ENCODE assay signal across 9 mouse cellular contexts in the genomic region with DNA sequence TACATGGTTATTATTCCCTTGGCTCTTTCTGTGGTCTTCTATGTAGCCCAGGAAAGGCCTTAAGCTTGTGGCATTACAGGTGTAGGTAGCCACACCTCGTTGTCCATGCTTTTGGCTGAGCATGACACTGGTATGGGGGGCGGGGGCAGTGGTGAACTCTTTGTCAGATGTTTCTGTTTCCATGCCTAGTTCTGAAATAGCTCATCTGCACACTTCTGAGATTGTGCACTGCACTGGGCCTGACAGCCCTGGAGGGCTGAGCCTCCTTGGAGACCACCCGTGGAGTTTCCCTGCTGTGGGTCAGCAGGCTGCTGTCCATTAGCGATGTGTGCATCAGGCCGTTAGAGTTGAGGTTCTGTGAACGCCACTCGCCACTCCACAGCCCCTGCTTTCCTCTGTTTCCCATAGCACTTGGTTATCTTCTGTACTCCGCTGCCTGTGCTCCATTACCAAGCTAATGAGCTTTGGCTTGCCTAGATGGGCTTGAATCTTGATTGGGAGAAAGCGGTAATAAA. TPM values are rescaled to one million over a fixed set of nuclear protein-coding genes. Genes with fewer than 3 reads are reported as not detected.
DNase-seq lines count a peak whose midpoint lies in the region; ATAC-seq and TF ChIP-seq lines count a peak whose summit lies in the region.
"Had no signal": no experiment of that assay in that cellular context is flagged by ENCODE, and none has a peak within 500 bp of the region (broad histone marks: within the 10 kb centered on the region; RNA-seq: fewer than 3 reads in every experiment).

No protein-coding gene starts in this region.

- 47% methylated on average over 9 of the region's 9 CpGs for WGBS in kidney, postnatal 0 days
- 62% methylated on average over 9 of the region's 9 CpGs for WGBS in embryonic facial prominence, embryonic 10.5 days
- WGBS in hindbrain, embryonic 14.5 days = 44% methylated on average over 9 of the region's 9 CpGs
- WGBS in neural tube, embryonic 12.5 days = 48% methylated on average over 9 of the region's 9 CpGs

- TF ChIP-seq CTCF in kidney, postnatal 0 days (IDR thresholded peaks at IDR 0.05; ENCODE audit: low read depth) = no peak

- peaks cover 16% of the 10 kb centered on the region for H3K4me1 ChIP-seq in kidney, postnatal 0 days (replicated peaks; ENCODE audit: insufficient read depth, low read length)
- peaks cover 42% of the 10 kb centered on the region for H3K4me1 ChIP-seq in embryonic facial prominence, embryonic 10.5 days
- H3K4me1 ChIP-seq in hindbrain, embryonic 14.5 days (replicated peaks; ENCODE audit: control insufficient read depth, insufficient read depth, low read length) = peaks cover 26% of the 10 kb centered on the region
- peaks cover 25% of the 10 kb centered on the region for H3K4me1 ChIP-seq in neural tube, embryonic 12.5 days

- H3K4me2 ChIP-seq in kidney, postnatal 0 days (ENCODE audit: low read length) = no peak overlapping the region
- peak overlapping the region; percentile 64 for H3K4me2 ChIP-seq in hindbrain, embryonic 14.5 days (replicated peaks)
- peak overlapping the region; percentile 45 for H3K4me2 ChIP-seq in neural tube, embryonic 12.5 days (replicated peaks)

- no peak for DNase-seq in kidney, postnatal 0 days (ENCODE audit: low spot score)
- DNase-seq in kidney, adult 8-10 months = no peak
- DNase-seq in embryonic facial prominence, embryonic 10.5 days (ENCODE audit: low spot score) = no peak
- no peak for DNase-seq in hindbrain, embryonic 14.5 days (ENCODE audit: low spot score)
- no peak for DNase-seq in adrenal gland, postnatal 14 days
- DNase-seq in layer of hippocampus, adult 9-11 months = no peak
- DNase-seq in thymus, postnatal 25 days = no peak

- no peaks in the 10 kb centered on the region for H3K27me3 ChIP-seq in kidney, postnatal 0 days (ENCODE audit: insufficient read depth, low read length)
- H3K27me3 ChIP-seq in embryonic facial prominence, embryonic 10.5 days (replicated peaks; ENCODE audit: low read depth, poor library complexity, severe bottlenecking) = 0 out of 2 replicates have a peak, but pooled peaks cover 5% of the 10 kb centered on the region
- H3K27me3 ChIP-seq in hindbrain, embryonic 14.5 days (ENCODE audit: control insufficient read depth, insufficient read depth, low read length) = no peaks in the 10 kb centered on the region
- H3K27me3 ChIP-seq in neural tube, embryonic 12.5 days (replicated peaks) = no peaks in the 10 kb centered on the region
- H3K27me3 ChIP-seq: embryonic facial prominence, embryonic 15.5 days had no signal

- ATAC-seq in kidney, postnatal 0 days (replicated peaks; ENCODE audit: low FRiP score, low read depth) = no peak
- ATAC-seq in hindbrain, embryonic 14.5 days (ENCODE audit: low FRiP score) = no peak
- no peak for ATAC-seq in neural tube, embryonic 12.5 days (ENCODE audit: low FRiP score, low read depth)

- H3K9ac ChIP-seq in kidney, postnatal 0 days (ENCODE audit: low read depth, low read length) = no peak overlapping the region
- H3K9ac ChIP-seq in hindbrain, embryonic 14.5 days = peak overlapping the region; percentile 22
- peak overlapping the region; percentile 9; the same call in 1 of the 2 replicates for H3K9ac ChIP-seq in neural tube, embryonic 12.5 days
- H3K9ac ChIP-seq: embryonic facial prominence, embryonic 15.5 days had no signal

- H3K36me3 ChIP-seq in kidney, postnatal 0 days (ENCODE audit: insufficient read depth, low read length) = peaks cover 12% of the 10 kb centered on the region; the same call in 1 of the 2 replicates
- H3K36me3 ChIP-seq in embryonic facial prominence, embryonic 10.5 days (replicated peaks) = peaks cover 39% of the 10 kb centered on the region
- no peaks in the 10 kb centered on the region for H3K36me3 ChIP-seq in hindbrain, embryonic 14.5 days (replicated peaks; ENCODE audit: control insufficient read depth, insufficient read depth)
- H3K36me3 ChIP-seq in neural tube, embryonic 12.5 days = peaks cover 11% of the 10 kb centered on the region; the same call in 1 of the 2 replicates

- 0 out of 2 replicates have a peak overlapping the region, but pooled peaks have one; percentile 75 for H3K27ac ChIP-seq in kidney, postnatal 0 days
- H3K27ac ChIP-seq in embryonic facial prominence, embryonic 10.5 days (replicated peaks) = peak overlapping the region; percentile 16; the same call in 1 of the 2 replicates
- peak overlapping the region; percentile 23 for H3K27ac ChIP-seq in hindbrain, embryonic 14.5 days
- H3K27ac ChIP-seq in neural tube, embryonic 12.5 days = peak overlapping the region; percentile 53; the same call in 1 of the 2 replicates
- H3K27ac ChIP-seq: embryonic facial prominence, embryonic 15.5 days had no signal

- no peak overlapping the region for H3K4me3 ChIP-seq in kidney, postnatal 0 days (replicated peaks; ENCODE audit: low read depth, low read length)
- H3K4me3 ChIP-seq in embryonic facial prominence, embryonic 10.5 days = peak overlapping the region; percentile 21; the same call in 1 of the 2 replicates
- H3K4me3 ChIP-seq in hindbrain, embryonic 14.5 days (replicated peaks; ENCODE audit: low read length) = no peak overlapping the region
- no peak overlapping the region for H3K4me3 ChIP-seq in neural tube, embryonic 12.5 days

- H3K9me3 ChIP-seq in kidney, postnatal 0 days (replicated peaks; ENCODE audit: low read length) = no peaks in the 10 kb centered on the region
- H3K9me3 ChIP-seq in embryonic facial prominence, embryonic 10.5 days = no peaks in the 10 kb centered on the region
- no peaks in the 10 kb centered on the region for H3K9me3 ChIP-seq in hindbrain, embryonic 14.5 days (ENCODE audit: control insufficient read depth, low read length)
- H3K9me3 ChIP-seq in neural tube, embryonic 12.5 days = no peaks in the 10 kb centered on the region
- H3K9me3 ChIP-seq: embryonic facial prominence, embryonic 15.5 days had no signal

RNA-seq across cellular contexts. Expression of a gene that starts 2.0 kb away (rescaled TPM):
- 20.8 and 21.6 TPM in 2 replicates for polyA plus RNA-seq in kidney, postnatal 0 days (2015; fragmentation: Nextera tagmentation; extraction: Ambion mirVana)
- 22.4 and 22.8 TPM in 2 replicates for polyA plus RNA-seq in embryonic facial prominence, embryonic 10.5 days (2016; fragmentation: Nextera tagmentation; extraction: Ambion mirVana)
- polyA plus RNA-seq in hindbrain, embryonic 14.5 days (2014; fragmentation: Nextera tagmentation; extraction: Ambion mirVana) = 30.4 and 30.7 TPM in 2 replicates
- polyA plus RNA-seq in neural tube, embryonic 12.5 days (2016; fragmentation: Nextera tagmentation; extraction: Ambion mirVana) = 25.7 and 26.5 TPM in 2 replicates
- 11.3 and 15.8 TPM in 2 replicates for total RNA-seq in adrenal gland, postnatal 14 days (2021)

RNA-seq across cellular contexts. Expression of a gene that starts 4.5 kb away (rescaled TPM):
- polyA plus RNA-seq in kidney, postnatal 0 days (2015; fragmentation: Nextera tagmentation; extraction: Ambion mirVana) = 2.0 and 2.4 TPM in 2 replicates
- 6.1 and 6.8 TPM in 2 replicates for polyA plus RNA-seq in embryonic facial prominence, embryonic 10.5 days (2016; fragmentation: Nextera tagmentation; extraction: Ambion mirVana)
- 17.8 and 21.5 TPM in 2 replicates for polyA plus RNA-seq in hindbrain, embryonic 14.5 days (2014; fragmentation: Nextera tagmentation; extraction: Ambion mirVana)
- polyA plus RNA-seq in neural tube, embryonic 12.5 days (2016; fragmentation: Nextera tagmentation; extraction: Ambion mirVana) = 29.4 and 34.4 TPM in 2 replicates
- 7.3 and 9.8 TPM in 2 replicates for total RNA-seq in adrenal gland, postnatal 14 days (2021)

RNA-seq across cellular contexts. Expression of a gene that starts 9.8 kb away (rescaled TPM):
- 15.8 and 16.8 TPM in 2 replicates for polyA plus RNA-seq in kidney, postnatal 0 days (2015; fragmentation: Nextera tagmentation; extraction: Ambion mirVana)
- polyA plus RNA-seq in embryonic facial prominence, embryonic 10.5 days (2016; fragmentation: Nextera tagmentation; extraction: Ambion mirVana) = 14.5 and 15.8 TPM in 2 replicates
- 6.3 and 8.6 TPM in 2 replicates for polyA plus RNA-seq in hindbrain, embryonic 14.5 days (2014; fragmentation: Nextera tagmentation; extraction: Ambion mirVana)
- 7.6 and 12.0 TPM in 2 replicates for polyA plus RNA-seq in neural tube, embryonic 12.5 days (2016; fragmentation: Nextera tagmentation; extraction: Ambion mirVana)
- 26.6 and 36.1 TPM in 2 replicates for total RNA-seq in adrenal gland, postnatal 14 days (2021)

RNA-seq across cellular contexts. Expression of a gene that starts 20.1 kb away (rescaled TPM):
- polyA plus RNA-seq in kidney, postnatal 0 days (2015; fragmentation: Nextera tagmentation; extraction: Ambion mirVana) = 0.30 and 0.34 TPM in 2 replicates
- polyA plus RNA-seq in embryonic facial prominence, embryonic 10.5 days (2016; fragmentation: Nextera tagmentation; extraction: Ambion mirVana) = 0.45 and 0.81 TPM in 2 replicates
- 35.4 and 42.7 TPM in 2 replicates for polyA plus RNA-seq in hindbrain, embryonic 14.5 days (2014; fragmentation: Nextera tagmentation; extraction: Ambion mirVana)
- 12.3 and 13.8 TPM in 2 replicates for polyA plus RNA-seq in neural tube, embryonic 12.5 days (2016; fragmentation: Nextera tagmentation; extraction: Ambion mirVana)
- total RNA-seq in adrenal gland, postnatal 14 days (2021) = 3.3 and 5.9 TPM in 2 replicates

Comparison
In these comparisons a context has a peak if more than half of its experiments do, and no peak if none do; other contexts are left out.
1. H3K27ac ChIP-seq: peak in every context shown above with its lines; median percentile 75 in kidney, postnatal 0 days; 53 in neural tube, embryonic 12.5 days; 23 in hindbrain, embryonic 14.5 days; 16 in embryonic facial prominence, embryonic 10.5 days.